Mouse (Mus musculus): ENCODE measurements at regions not wholly inside any gene's neighbourhood (a gene's known extent, or its start where the extent isn't known, plus 50 kb on each side); places are given as distances from the start of the nearest gene placed in this dataset.

GRCm38 (mm10) chr3:128239813-128240421 lies 343.8 kb upstream of the Fam241a start:
- intact Hi-C loops (cut with DNase I) = no loop called here
- DNase-seq = no peak

GRCm38 (mm10) chr3:128230390-128230789 lies 334.3 kb upstream of the Fam241a start:
- no peak for DNase-seq
- intact Hi-C loops (cut with DNase I) = no loop called here

- intact Hi-C loops (cut with DNase I) = no loop called here
Observed at GRCm38 (mm10) chr3:128226930-128227585, 330.9 kb upstream of the Fam241a start.

GRCm38 (mm10) chr3:128226503-128226902 lies 330.4 kb upstream of the Fam241a start:
- intact Hi-C loops (cut with DNase I) = no loop called here
- DNase-seq = no peak

More at GRCm38 (mm10) chr3:128226930-128227585, 330.9 kb upstream of the Fam241a start:
- no peak for DNase-seq

GRCm38 (mm10) chr3:128222344-128222743 lies 326.2 kb upstream of the Fam241a start:
- intact Hi-C loops (cut with DNase I) = no loop called here

GRCm38 (mm10) chr3:128221625-128222024 lies 325.5 kb upstream of the Fam241a start:
- intact Hi-C loops (cut with DNase I) = no loop called here
- DNase-seq = no peak

More at GRCm38 (mm10) chr3:128222344-128222743, 326.2 kb upstream of the Fam241a start:
- no peak for DNase-seq

- no peak for DNase-seq
- intact Hi-C loops (cut with DNase I) = no loop called here
Observed at GRCm38 (mm10) chr3:128220776-128221550, 324.8 kb upstream of the Fam241a start.

GRCm38 (mm10) chr3:128217765-128218415 lies 321.8 kb upstream of the Fam241a start:
- no peak for DNase-seq
- intact Hi-C loops (cut with DNase I) = no loop called here

GRCm38 (mm10) chr3:128212256-128212655 lies 316.1 kb upstream of the Fam241a start:
- DNase-seq = peak; percentile 9 to 23
- intact Hi-C loops (cut with DNase I) = no loop called here

- intact Hi-C loops (cut with DNase I) = no loop called here
- DNase-seq = no peak
Observed at GRCm38 (mm10) chr3:128210591-128210990, 314.5 kb upstream of the Fam241a start.

GRCm38 (mm10) chr3:128206948-128207347 lies 310.8 kb upstream of the Fam241a start:
- intact Hi-C loops (cut with DNase I) = no loop called here
- no peak for DNase-seq

GRCm38 (mm10) chr3:128206483-128206882 lies 310.4 kb upstream of the Fam241a start:
- DNase-seq = no peak
- intact Hi-C loops (cut with DNase I) = no loop called here

GRCm38 (mm10) chr3:128200574-128201235 lies 304.6 kb upstream of the Fam241a start:
- intact Hi-C loops (cut with DNase I) = no loop called here
- DNase-seq = no peak

GRCm38 (mm10) chr3:128199466-128199865 lies 303.3 kb upstream of the Fam241a start:
- intact Hi-C loops (cut with DNase I) = no loop called here
- DNase-seq = no peak

- no peak for DNase-seq
- intact Hi-C loops (cut with DNase I) = no loop called here
Observed at GRCm38 (mm10) chr3:128192046-128192800, 296.1 kb upstream of the Fam241a start.

- intact Hi-C loops (cut with DNase I) = loop anchor here (10.0 kb wide), 1 partner anchor 1017 kb away; no protein-coding TSS in a partner anchor
- no peak for DNase-seq
Observed at GRCm38 (mm10) chr3:128187330-128188044, 291.4 kb upstream of the Fam241a start.

- peak; percentile 25 to 40 for DNase-seq
- intact Hi-C loops (cut with DNase I) = loop anchor here (1.0 to 10.0 kb wide), 2 partner anchors 151 to 1019 kb away; no protein-coding TSS in a partner anchor
Observed at GRCm38 (mm10) chr3:128186278-128186677, 290.2 kb upstream of the Fam241a start.

- DNase-seq = no peak
- intact Hi-C loops (cut with DNase I) = loop anchor here (10.0 kb wide), 1 partner anchor 1023 kb away; no protein-coding TSS in a partner anchor
Observed at GRCm38 (mm10) chr3:128181221-128181908, 285.2 kb upstream of the Fam241a start.

All from heart, postnatal 10 days (tissue).